Mouse (Mus musculus): ENCODE measurements around the gene Ms4a14.
"Not testable (repeated sequence)": the region's sequence is repeated elsewhere in the genome, so short reads cannot be mapped to it uniquely, and the experiment has no call there.

Ms4a14 gene

GRCm38 (mm10) chr19:11314354-11314753 lies at the start of gene Ms4a14:
Gene Ms4a14 (minus strand): TSS chr19:11314454.
- DNase-seq (ENCODE audit: low spot score) = no peak

DNA sequence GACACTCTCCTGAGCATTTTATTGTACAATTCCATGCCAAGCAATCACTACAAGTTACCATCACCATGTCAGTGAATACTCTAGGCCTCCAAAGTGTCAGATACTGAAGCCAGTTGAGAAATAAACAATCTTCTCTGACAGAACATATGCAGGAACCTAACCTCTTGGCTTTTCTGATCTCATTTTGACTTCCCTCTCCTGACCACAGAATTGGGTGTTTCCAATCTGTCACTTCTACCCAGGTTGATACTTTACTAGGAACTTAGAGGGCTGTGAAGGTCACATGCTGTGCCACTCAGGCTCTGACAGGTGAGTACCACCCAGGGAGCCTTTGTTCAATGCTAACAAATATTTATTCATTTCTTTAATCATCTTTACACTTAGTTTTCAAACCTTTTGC lies 47.7 kb upstream of the Ms4a14 start:
- no peak for DNase-seq (ENCODE audit: low spot score)

- DNase-seq (ENCODE audit: low spot score) = no peak
Observed at GRCm38 (mm10) chr19:11360106-11360505, 45.9 kb upstream of the Ms4a14 start.

- no peak for DNase-seq (ENCODE audit: low spot score)
Observed at GRCm38 (mm10) chr19:11355730-11356129, 41.5 kb upstream of the Ms4a14 start.

DNA sequence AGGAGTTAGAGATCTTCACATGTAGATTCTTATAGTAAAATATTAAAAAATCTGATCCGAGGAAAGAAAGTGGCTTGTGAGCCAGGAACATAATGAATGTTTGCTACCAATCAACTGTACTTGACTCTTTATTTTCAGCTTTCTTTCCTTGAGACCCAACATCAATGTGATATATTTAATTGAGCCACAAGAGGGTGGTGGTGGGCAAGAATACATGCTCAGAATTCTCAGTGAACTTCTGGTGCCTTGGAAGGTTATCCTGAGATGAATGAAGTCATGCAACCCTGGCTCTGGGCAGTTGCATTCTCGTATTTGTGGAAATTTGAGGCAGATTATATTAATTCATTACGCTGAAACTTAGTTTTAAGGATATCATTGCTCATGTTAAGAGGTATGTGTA lies 37.6 kb upstream of the Ms4a14 start:
- no peak for DNase-seq (ENCODE audit: low spot score)

DNA sequence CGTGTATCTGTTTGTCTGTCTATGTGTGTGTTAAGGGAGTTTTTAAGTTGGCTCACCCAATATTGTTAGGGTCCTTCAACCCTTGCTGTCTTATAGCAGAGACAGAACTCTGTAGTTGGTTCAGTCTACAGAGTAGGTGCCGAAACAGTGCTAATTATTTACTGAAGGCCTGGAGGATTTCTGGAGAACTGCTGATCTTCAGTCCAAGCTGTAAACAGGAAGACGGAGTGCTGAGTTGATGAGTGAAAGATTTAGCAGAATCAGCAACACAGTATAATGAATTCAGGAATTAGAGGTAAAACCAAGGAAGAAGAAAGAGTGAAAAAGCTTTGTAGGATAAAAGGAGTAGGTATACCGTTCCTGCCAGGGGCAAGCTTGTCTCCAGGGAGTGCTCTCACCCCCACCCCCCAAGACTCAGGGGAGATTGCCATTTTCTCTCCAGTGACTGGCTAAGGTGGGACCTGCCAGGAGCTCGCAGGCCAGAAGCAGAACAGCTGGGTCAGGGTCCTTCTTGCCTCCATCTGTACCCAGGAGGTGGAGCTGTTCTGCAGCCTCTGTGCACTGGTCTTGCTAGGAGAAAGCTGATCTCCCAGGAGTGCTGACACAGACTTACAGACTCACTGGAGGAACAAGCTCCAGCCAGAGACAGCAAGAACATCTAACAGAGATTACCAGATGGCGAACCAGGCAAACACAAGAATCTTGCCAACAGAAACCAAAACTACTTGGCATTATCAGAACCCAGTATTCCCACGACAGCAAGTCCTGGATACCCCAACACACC lies 35.6 kb upstream of the Ms4a14 start:
- DNase-seq (ENCODE audit: low spot score) = no peak

DNA sequence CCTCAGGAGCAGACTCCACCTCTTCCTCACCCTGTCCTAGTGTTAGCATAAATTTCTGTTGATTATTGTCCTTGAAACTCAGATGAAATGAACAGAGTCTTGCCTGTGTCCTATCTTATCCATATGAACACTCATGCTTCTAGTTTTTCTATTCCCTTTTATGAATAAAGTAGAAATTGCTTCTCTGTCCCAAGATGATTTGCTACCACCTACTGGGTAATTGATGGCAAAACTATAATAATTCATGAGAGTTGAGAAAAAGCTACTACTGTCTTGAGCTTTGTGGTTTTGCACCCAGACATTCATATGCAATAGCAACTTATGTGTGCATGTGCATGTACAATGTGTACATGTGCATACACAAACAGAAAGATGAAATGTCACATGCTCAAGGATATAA lies 29.7 kb upstream of the Ms4a14 start:
- DNase-seq (ENCODE audit: low spot score) = no peak

DNA sequence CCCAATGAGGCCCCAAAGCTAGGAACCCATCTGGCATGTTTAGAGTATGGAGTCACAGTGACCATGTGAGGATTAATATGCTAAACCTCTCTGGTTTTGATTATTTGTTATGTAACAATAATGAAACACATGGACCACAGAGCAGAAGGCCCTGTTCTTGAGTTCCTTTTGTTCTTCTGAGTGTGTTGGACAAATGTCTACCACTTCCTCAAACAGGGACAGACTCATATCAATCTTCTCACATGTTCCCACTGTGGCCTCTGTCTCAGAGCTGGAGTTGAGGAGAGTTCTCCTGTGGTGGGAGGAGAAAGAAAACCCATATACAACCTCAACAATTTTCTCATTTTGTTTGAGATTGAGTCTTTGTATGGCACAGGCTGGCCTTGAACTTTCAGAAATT lies 28.9 kb upstream of the Ms4a14 start:
- no peak for DNase-seq (ENCODE audit: low spot score)

DNA sequence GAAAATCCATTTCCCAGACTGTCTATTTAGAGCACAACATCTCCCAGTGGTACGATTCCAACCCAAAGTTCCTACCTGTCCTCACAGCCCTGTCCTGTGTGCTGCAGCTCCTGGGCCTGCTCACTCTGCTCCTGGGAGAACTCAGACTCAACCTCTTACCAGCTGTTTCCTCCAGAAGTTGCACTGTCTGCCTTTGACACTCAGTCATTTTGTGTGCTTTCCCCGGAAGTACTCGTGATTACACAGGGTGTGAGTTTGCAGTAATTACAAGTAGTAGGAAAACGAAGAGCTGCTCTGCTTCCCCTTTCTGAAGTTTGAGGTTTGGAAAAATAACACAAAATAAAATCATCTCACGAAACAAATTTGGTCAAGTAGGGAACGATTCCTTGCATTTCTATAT lies 21.7 kb upstream of the Ms4a14 start, which contains the start of gene Ms4a7:
TSS of gene Ms4a7 (minus strand) at position 215 of the 400 bp plus-strand sequence.
- DNase-seq (ENCODE audit: low spot score) = no peak

DNA sequence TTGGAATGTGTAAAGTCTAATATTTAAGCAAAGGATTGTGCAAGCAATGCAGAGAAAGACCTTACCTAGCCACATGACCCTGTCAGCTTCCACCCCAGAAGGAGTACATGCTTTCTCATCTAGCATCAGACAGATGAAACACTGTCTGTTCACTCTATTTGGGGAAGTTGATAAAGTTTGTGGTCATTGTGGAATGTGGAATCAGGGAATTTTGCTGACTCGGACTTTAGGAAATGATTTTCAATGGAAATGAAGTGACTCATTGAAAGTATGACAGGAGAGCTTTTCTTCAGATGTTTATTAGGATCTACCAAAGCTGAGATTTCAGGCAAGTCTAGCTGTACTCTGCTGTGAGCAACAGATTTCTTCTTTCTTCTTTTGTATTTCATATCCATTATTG lies 6.9 kb upstream of the Ms4a14 start:
- no peak for DNase-seq (ENCODE audit: low spot score)

- no peak for DNase-seq (ENCODE audit: low spot score)
Observed at GRCm38 (mm10) chr19:11316786-11317185, 2.5 kb upstream of the Ms4a14 start.

DNA sequence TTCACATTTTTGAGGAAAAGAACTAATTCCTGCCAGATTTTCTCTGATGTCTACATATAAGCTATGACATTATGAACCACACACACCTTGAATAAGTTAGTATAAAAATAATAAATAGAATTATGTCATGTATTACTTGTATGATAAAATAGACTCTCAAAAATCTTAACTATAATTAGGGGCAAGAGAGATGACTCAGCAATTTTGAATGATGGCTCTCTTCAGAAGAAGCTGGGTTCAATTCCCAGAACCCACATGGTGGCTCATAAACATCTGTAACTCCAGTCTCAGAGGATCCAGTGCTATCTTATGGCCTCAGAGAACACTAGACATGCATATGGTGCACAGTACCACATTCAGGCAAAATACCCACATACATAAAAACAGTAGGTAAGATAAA lies 5.4 kb downstream of the Ms4a14 start:
- DNase-seq (ENCODE audit: low spot score) = no peak

DNA sequence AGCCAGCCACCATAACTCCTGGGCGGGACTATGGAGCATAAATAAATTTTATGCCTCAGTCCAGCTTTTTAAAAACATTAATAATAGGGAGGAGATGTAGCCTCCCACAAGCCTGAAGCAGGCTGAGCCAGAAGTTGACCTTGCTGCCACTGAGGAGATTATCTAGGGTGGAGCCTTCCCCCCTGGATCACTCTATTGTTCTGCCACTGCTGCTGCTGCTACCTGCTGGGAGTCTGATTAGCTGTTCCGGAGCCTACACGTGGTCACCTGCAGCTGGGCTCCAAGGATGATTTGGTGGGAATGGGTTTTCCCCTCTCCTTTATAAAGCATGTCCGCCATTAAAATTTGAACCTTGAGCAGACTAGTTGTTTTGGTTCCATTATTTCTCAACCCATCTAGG lies 14.7 kb downstream of the Ms4a14 start:
- not testable (repeated sequence) for DNase-seq (ENCODE audit: low spot score)

DNA sequence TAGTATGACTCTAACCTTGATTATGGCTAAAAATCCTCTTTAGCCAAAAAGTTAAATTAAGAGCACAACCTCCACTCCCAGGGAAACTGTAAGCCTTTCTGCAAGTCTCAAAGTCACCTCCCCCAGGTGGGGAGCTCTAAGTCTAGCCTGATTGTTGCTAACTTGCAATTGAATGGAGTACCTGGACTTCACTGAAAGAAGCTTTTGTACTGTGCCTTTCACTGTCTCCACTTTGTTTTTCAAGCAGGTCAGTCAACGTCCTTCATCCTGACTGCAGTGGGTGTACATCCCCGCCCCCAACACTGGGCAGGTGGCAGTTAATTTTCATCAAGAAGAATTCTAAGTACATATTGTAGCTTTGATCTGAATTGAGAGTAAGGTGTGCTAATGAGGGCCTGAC lies 15.3 kb downstream of the Ms4a14 start:
- no peak for DNase-seq (ENCODE audit: low spot score)

- DNase-seq (ENCODE audit: low spot score) = not testable (repeated sequence)
Observed at GRCm38 (mm10) chr19:11293616-11294015, 20.6 kb downstream of the Ms4a14 start.

DNA sequence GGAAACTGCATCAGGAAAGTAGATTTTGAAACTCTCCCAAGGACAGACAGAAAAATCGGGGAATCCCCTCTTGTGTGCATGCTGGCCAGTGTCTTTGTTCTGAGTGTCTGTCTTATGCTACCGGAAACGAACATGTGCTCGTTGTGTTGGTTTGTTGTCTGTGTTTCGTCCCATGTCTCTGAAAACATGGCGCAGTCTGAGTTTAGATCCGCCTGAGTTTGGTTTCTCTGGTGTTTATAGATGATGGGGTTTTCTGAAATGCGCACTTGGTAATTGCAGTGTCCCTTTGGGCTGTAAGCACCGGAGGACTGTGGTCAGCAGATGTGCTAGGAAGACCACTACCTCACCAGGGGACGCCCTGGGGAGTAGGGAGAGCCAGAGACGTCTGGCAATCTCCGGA lies 21.3 kb downstream of the Ms4a14 start:
- DNase-seq (ENCODE audit: low spot score) = no peak

GRCm38 (mm10) chr19:11283773-11284172 lies 30.5 kb downstream of the Ms4a14 start, which contains the start of gene Ms4a5:
Gene Ms4a5 (minus strand): TSS chr19:11283873.
- DNase-seq (ENCODE audit: low spot score) = no peak

DNA sequence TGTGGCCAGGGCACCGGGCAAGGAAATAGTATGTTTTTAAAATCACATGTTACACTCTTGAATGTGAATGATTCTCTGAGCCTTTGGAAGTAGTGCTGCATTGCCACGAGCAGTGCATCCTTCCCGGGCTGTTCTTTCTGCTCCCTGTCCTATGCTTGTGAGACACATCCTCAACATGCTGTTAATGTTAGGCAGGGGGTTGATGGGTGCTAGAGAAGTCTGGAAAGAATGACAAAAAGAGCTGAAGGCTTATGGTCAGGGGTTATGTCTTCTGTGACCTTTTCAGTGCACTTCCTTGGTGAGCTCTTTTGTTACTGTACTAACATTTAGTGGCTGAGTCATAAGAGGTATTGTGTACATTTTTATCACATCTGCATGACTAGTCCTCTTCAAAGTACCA lies 34.0 kb downstream of the Ms4a14 start:
- DNase-seq (ENCODE audit: low spot score) = no peak

DNA sequence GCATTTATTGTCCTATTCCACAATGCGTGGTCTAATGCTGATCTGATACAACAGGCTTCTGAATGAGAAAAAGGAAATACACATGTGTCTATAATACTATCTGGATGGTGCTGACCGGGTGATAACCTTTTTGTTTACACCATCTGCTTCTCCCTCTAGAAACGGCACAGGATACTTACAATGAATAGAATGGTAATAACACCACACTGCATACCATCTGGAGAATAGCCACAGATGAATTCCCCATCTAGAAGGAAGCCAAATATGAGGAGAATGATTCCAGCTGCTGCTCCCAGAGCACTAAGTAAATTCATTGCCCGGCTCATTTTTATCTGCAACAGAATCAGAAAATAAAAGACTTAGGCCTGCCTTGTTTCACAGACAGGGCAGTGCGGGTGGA lies 37.8 kb downstream of the Ms4a14 start:
- DNase-seq (ENCODE audit: low spot score) = no peak

- DNase-seq (ENCODE audit: low spot score) = no peak
Observed at GRCm38 (mm10) chr19:11266956-11267355, 47.3 kb downstream of the Ms4a14 start.

DNA sequence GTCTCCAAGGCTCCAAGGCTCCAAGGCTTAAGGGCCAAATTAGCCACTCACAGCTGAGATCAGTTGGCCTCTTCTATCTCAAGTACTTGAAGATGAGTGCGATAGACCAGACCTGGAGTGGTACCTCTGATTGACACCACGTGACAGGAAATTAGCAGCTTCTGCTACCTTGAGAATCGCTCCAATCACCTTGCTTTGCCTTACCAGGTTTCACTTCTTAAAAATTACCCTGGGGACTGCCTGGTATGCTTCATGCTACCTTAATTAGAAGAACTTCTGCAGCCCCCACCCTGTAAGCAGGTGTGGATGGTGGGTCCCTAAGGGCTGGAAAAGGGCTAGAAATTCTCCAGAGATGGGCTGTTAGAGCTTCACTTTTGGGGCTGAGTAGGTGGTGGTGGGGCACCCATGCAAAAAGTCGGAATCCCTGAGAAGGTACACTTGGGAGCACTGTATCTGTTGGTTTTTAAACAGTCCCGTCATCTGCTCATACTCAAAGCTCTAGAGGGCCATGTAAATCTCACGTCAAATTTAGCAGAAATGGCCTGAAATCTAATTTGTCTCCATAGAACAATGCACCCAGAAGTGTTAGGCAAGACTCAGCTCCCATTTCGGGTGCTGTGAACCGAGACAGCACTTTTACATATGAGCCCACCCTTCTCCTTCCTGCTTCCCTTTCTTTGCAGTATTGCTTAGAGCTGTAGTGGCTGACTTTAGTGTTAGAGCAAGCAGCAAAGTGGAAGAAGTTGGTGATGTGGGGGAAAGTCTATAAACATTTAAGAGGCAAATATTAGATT lies 48.0 kb downstream of the Ms4a14 start, which contains the start of gene Ms4a1:
TSS of gene Ms4a1 (minus strand) at position 190 of the 794 bp plus-strand sequence.
- DNase-seq (ENCODE audit: low spot score) = no peak

DNA sequence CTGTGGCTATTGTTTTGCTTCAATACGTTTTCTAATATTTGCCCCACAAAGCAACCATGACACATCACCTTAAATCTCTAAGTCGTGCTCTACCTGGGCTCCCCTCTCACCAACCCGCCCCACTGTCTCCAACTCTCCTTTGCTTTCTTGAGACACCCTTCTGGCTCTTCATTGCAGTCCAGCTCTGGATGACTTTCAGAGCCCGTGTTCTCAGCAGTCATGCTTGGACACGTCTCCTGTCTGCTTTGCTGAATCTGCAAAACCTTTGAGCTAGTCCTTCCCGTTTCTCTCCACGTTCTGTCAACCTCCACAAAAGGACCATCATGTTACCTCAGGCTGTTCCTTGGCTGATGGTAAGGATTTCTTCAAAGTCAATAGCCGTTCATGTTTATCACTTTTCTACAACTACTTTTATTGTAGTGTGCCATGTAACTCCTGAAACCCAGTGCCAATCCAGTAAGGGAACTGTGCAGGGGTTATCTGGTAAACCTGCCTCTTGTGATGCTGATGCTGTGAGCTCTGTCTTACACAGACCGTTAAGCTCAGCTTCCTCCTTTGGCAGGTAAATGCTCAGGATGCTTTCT lies 49.6 kb downstream of the Ms4a14 start:
- DNase-seq (ENCODE audit: low spot score) = no peak

DNA sequence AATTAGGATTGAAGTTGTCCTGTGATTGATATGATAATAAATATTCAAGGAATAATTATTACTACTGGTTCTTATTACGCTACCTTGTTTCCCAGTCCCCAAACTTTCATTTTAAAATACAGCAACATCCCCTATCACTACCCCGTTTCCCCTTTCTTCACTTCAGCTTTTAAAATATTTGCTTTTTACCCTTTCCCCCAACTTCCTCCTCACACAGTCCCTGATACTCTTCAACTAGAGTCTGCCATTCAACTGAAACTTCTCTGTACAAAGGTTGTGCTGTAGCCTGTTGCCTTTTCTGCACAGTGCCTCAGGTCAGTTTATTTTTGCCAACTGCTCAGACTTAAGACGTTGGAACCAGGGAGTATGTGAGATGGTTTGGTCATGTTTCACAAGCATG lies 50.7 kb downstream of the Ms4a14 start:
- no peak for DNase-seq (ENCODE audit: low spot score)
